Mouse (Mus musculus): ENCODE measurements around the gene Mrpl42.

DNA sequence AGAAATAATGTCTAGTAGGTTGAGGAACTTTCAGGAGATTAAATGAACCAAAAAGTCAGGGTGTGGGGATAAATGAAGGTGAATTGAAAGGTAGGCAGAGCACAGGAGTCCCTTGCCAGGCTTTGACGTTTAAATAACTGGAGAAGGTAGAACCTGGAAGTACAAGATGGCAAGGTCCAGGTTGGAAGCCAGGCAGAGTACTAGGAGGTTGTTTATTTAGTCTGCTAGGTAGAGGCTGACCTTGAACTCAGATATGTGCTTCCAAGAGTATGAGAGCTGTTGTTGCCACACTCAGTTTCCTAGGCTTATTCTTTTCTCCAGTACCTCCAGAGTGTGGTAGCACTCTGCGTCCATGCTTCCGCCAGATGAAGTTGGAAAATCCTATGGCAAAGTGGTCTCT lies 38.1 kb upstream of the Mrpl42 start:
- TF ChIP-seq CTCF (IDR thresholded peaks at IDR 0.05; ENCODE audit: low read depth, low read length): no peak
- TF ChIP-seq TAL1 (conservative IDR thresholded peaks at IDR 0.05; ENCODE audit: low read depth, low read length): no peak
- TF ChIP-seq GATA1 (IDR thresholded peaks at IDR 0.05; ENCODE audit: borderline replicate concordance, low read length): no peak
- no peak for TF ChIP-seq POLR2AphosphoS5 (IDR thresholded peaks at IDR 0.05; ENCODE audit: insufficient replicate concordance, low read depth, low read length)
